Mouse (Mus musculus): ENCODE measurements around the gene Olig3. TPM values are rescaled to one million over a fixed set of nuclear protein-coding genes. Genes with fewer than 3 reads are reported as not detected.

The Olig3 gene
- polyA plus RNA-seq (2014; fragmentation: Nextera tagmentation; extraction: Ambion mirVana), result 1.7 and 2.0 TPM in 2 replicates

DNA sequence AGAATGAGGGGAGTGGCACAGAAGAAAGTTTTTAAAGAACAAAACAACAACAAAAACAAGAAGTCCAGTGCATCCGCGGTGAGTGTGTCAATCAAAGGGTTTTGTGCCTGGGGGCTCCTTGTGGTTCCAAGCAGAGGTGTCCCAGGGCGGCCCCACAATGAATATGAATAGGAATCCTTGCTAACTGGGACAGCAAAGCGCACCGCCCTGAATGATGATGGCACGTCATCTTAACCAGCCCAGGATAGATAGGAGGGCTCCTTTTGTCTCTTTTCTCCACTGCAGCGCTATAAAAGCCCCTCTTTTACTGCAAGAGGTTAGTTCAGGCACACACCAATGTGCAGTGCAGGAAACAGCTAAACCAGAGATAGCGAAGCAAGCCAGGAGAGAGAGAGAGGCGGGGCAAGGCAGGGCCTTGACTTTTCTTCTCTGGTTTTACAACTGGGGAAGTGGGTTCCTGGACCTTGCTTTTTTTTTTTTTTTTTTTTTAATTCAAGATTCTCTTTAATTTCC, at the start of gene Olig3:
Gene Olig3, plus strand, starts transcription at position 463 of the 513 bp plus-strand sequence.
- H3K27ac ChIP-seq (replicated peaks; ENCODE audit: low read depth, low read length), result no peak within 1 kb of the TSS
- no peaks in the 10 kb centered on the region for H3K9me3 ChIP-seq (ENCODE audit: control insufficient read depth, low read length)
- peak within 1 kb of the TSS; percentile 46 for H3K4me2 ChIP-seq (ENCODE audit: low read length)
- under 1% methylated on average over 9 of the region's 9 CpGs for WGBS
- peaks cover 5% of the 10 kb centered on the region; the same call in 1 of the 2 replicates for H3K4me1 ChIP-seq (ENCODE audit: control insufficient read depth, insufficient read depth, low read length)
- no peaks in the 10 kb centered on the region for H3K36me3 ChIP-seq (ENCODE audit: control insufficient read depth, insufficient read depth, low read length)
- DNase-seq (peak; percentile 34), ATAC-seq (ENCODE audit: low FRiP score, low TSS enrichment) (no peak)
- H3K9ac ChIP-seq (replicated peaks; ENCODE audit: low read length), result peak within 1 kb of the TSS; percentile 24; the same call in 1 of the 2 replicates
- H3K4me3 ChIP-seq (replicated peaks; ENCODE audit: low read depth, low read length), result peak within 1 kb of the TSS; percentile 26
- H3K27me3 ChIP-seq (ENCODE audit: control insufficient read depth, insufficient read depth, low read length), result peaks cover 93% of the 10 kb centered on the region

DNA sequence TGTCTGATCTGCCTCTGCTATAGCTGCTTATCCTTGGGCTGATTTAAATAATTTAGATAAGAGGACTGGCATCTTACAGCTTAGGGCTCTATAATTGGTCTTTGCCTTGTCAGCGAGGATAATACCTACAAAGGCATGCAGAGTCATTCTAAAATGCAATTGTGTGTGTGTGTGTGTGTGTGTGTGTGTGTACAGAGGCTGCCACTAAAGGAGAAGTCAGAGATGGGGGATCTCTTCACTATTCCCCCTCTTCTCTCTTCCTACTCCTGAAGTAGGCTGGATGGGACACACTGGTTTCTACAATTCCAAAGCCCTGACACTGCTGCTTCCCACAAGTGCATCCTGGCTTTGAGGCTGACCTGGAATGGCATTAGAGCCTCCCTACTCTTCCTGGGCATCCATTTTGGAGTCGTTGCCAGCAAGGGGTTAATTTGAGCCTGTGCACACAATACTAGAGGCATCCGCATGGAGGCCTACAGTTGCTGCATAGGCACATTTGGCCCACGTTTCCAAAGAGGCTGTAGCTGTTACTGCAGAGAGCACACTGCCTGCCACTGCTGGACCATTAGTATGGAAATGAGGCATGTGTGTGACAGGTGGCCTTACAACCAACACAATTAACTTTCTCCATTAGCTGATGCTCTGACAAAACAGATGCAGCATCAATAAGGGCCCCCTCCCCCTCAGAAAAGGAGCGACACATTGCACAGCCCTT, 46.5 kb upstream of the Olig3 start:
- ATAC-seq (ENCODE audit: low FRiP score, low TSS enrichment) (peak; percentile 94), DNase-seq (peak; percentile 76)
- Histone ChIP-seq H3K9ac (replicated peaks; ENCODE audit: low read length) (no peak overlapping the region; the same call in 1 of the 2 replicates), H3K36me3 (ENCODE audit: control insufficient read depth, insufficient read depth, low read length) (no peaks in the 10 kb centered on the region), H3K4me3 (replicated peaks; ENCODE audit: low read depth, low read length) (no peak overlapping the region), H3K9me3 (ENCODE audit: control insufficient read depth, low read length) (no peaks in the 10 kb centered on the region), H3K4me2 (ENCODE audit: low read length) (peak overlapping the region; percentile 34), H3K4me1 (ENCODE audit: control insufficient read depth, insufficient read depth, low read length) (peaks cover 17% of the 10 kb centered on the region), H3K27me3 (ENCODE audit: control insufficient read depth, insufficient read depth, low read length) (no peaks in the 10 kb centered on the region), H3K27ac (replicated peaks; ENCODE audit: low read depth, low read length) (0 out of 2 replicates have a peak overlapping the region, but pooled peaks have one; percentile 49)
- WGBS, result 7% methylated on average over 5 of the region's 5 CpGs

DNA sequence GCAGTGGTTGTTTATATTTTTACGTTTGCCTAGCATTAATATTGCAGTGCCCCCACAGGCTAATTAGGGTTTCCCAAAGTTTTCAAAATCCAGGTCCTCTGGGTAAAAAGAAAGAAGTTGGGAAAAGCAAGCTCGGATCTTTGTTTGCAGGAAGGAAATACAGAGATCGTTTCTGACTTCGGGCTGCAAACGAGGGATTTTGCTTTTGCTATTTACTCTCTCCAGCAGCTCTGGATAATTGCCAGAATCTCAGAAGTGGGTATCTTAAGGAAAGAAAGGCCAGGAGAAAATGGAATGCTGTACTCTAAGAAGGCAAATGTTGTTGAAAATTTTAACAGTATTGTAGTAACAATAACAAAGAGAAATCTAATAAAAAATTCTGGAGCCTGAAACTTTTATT, 45.9 kb upstream of the Olig3 start:
- Histone ChIP-seq H3K4me1 (ENCODE audit: control insufficient read depth, insufficient read depth, low read length) (peaks cover 17% of the 10 kb centered on the region), H3K36me3 (ENCODE audit: control insufficient read depth, insufficient read depth, low read length) (no peaks in the 10 kb centered on the region), H3K27ac (replicated peaks; ENCODE audit: low read depth, low read length) (0 out of 2 replicates have a peak overlapping the region, but pooled peaks have one; percentile 9), H3K9ac (replicated peaks; ENCODE audit: low read length) (no peak overlapping the region), H3K4me2 (ENCODE audit: low read length) (peak overlapping the region; percentile 34), H3K27me3 (ENCODE audit: control insufficient read depth, insufficient read depth, low read length) (no peaks in the 10 kb centered on the region), H3K9me3 (ENCODE audit: control insufficient read depth, low read length) (no peaks in the 10 kb centered on the region), H3K4me3 (replicated peaks; ENCODE audit: low read depth, low read length) (no peak overlapping the region)
- ATAC-seq (ENCODE audit: low FRiP score, low TSS enrichment), result no peak
- DNase-seq, result peak; percentile 72
- WGBS, result 12% methylated on average over 5 of the region's 5 CpGs

DNA sequence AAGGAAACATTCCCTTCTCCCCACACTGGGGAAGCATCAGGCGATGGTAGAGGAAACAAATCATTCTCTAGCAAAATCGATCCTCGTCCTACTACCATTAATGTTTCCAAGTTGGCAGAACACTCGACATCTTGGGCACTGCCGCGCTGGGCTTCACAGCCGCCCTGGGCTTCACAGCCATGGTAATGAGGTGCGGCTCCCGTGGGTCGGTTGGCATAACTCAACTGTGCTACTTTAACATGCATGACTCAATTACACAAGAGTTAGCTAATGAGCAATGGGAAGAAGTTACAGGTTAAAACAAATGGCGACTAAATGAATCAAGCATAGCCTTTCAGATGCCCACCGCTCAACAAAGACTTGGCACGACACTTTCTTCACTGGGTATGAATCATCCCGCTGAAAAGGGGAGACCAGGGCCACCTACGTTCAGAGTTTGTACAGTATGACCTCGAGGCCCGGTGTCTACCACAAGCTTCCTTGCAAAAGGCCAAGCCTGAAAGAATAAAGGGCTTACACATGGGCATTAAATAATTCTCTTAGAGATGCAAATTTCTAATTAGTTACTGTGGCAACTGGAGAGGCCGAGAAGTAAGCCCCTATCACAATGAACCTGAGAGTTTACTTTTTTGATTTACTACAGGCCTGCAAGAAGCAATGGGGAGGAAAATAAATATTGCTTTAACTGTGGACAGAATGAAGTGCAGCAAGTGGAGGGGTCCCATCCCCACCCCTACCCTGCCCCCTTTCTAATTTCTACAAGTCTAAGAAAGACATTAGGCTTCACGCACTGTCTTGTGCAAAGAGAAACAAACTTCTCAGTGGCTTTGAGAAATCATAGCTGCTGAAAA, 38.1 kb upstream of the Olig3 start:
- no peak overlapping the region for H3K4me2 ChIP-seq (ENCODE audit: low read length)
- no peaks in the 10 kb centered on the region for H3K36me3 ChIP-seq (ENCODE audit: control insufficient read depth, insufficient read depth, low read length)
- no peak overlapping the region for H3K9ac ChIP-seq (replicated peaks; ENCODE audit: low read length)
- H3K4me3 ChIP-seq (replicated peaks; ENCODE audit: low read depth, low read length), result no peak overlapping the region
- H3K4me1 ChIP-seq (ENCODE audit: control insufficient read depth, insufficient read depth, low read length), result no peaks in the 10 kb centered on the region; the same call in 1 of the 2 replicates
- ATAC-seq (ENCODE audit: low FRiP score, low TSS enrichment), result no peak
- no peaks in the 10 kb centered on the region; the same call in 1 of the 2 replicates for H3K27me3 ChIP-seq (ENCODE audit: control insufficient read depth, insufficient read depth, low read length)
- H3K9me3 ChIP-seq (ENCODE audit: control insufficient read depth, low read length), result no peaks in the 10 kb centered on the region
- WGBS, result 49% methylated on average over 19 of the region's 19 CpGs
- peak; percentile 40 for DNase-seq
- no peak overlapping the region for H3K27ac ChIP-seq (replicated peaks; ENCODE audit: low read depth, low read length)

DNA sequence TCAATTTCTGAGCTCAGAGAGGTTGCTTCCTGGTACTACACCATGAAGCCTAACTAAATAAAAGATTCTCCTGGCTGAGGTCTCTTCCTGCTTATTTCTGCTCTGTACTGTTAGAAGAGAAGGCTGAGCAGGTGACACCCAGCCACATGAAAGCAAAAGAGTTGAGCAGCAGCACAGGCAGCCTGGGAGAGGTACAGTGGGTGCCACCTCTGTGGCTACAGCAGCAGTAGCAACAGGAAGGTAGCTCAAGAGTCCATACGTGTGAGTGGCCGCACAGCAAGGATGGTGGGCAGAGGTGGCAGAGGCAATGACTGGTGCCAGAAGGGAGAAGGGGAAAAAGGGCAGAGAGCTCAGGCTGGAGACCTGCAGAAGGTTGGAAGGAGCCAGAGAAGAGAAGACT, 34.6 kb upstream of the Olig3 start:
- WGBS, result 88% methylated on average over 2 of the region's 2 CpGs
- Histone ChIP-seq H3K4me2 (ENCODE audit: low read length) (no peak overlapping the region), H3K4me3 (replicated peaks; ENCODE audit: low read depth, low read length) (no peak overlapping the region), H3K27ac (replicated peaks; ENCODE audit: low read depth, low read length) (no peak overlapping the region), H3K9me3 (ENCODE audit: control insufficient read depth, low read length) (no peaks in the 10 kb centered on the region), H3K27me3 (ENCODE audit: control insufficient read depth, insufficient read depth, low read length) (no peaks in the 10 kb centered on the region; the same call in 1 of the 2 replicates), H3K4me1 (ENCODE audit: control insufficient read depth, insufficient read depth, low read length) (no peaks in the 10 kb centered on the region; the same call in 1 of the 2 replicates), H3K36me3 (ENCODE audit: control insufficient read depth, insufficient read depth, low read length) (no peaks in the 10 kb centered on the region), H3K9ac (replicated peaks; ENCODE audit: low read length) (no peak overlapping the region)
- ATAC-seq (ENCODE audit: low FRiP score, low TSS enrichment), result no peak
- no peak for DNase-seq

DNA sequence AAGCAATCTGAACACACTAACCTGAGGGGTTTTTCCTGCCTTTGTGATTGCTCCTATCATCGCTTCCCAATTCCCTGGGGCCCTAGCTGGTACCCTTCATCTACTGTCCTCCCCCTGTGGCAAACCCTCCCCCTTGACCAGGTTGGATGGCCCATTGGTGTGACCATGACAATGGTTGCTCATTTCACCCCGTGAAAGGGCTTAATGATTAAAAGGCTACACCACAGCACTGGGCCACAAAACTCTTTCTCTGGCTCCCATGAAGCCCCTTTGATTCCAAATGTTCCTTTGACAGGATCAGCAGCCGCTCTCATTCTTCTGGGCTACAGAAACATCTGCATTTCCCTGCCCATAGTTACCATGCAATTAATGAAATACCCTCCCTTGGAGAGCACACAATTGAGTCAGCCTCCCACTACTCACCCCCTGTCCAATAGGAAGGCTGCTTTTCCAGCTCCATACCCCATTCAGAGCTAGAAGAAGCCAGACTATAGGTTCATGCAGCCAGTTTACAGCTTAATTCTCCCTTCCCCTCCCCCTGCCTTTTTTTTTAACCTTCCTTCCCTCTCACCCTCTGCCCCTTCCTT, 27.0 kb upstream of the Olig3 start:
- H3K4me3 ChIP-seq (replicated peaks; ENCODE audit: low read depth, low read length), result no peak overlapping the region
- H3K9me3 ChIP-seq (ENCODE audit: control insufficient read depth, low read length), result no peaks in the 10 kb centered on the region
- no peak for ATAC-seq (ENCODE audit: low FRiP score, low TSS enrichment)
- H3K4me2 ChIP-seq (ENCODE audit: low read length), result no peak overlapping the region
- no peak overlapping the region for H3K9ac ChIP-seq (replicated peaks; ENCODE audit: low read length)
- 0 out of 2 replicates have a peak, but pooled peaks cover 2% of the 10 kb centered on the region for H3K4me1 ChIP-seq (ENCODE audit: control insufficient read depth, insufficient read depth, low read length)
- DNase-seq, result no peak
- no peak overlapping the region for H3K27ac ChIP-seq (replicated peaks; ENCODE audit: low read depth, low read length)
- H3K36me3 ChIP-seq (ENCODE audit: control insufficient read depth, insufficient read depth, low read length), result no peaks in the 10 kb centered on the region
- WGBS, result 7% methylated on average over 3 of the region's 3 CpGs
- H3K27me3 ChIP-seq (ENCODE audit: control insufficient read depth, insufficient read depth, low read length), result no peaks in the 10 kb centered on the region

DNA sequence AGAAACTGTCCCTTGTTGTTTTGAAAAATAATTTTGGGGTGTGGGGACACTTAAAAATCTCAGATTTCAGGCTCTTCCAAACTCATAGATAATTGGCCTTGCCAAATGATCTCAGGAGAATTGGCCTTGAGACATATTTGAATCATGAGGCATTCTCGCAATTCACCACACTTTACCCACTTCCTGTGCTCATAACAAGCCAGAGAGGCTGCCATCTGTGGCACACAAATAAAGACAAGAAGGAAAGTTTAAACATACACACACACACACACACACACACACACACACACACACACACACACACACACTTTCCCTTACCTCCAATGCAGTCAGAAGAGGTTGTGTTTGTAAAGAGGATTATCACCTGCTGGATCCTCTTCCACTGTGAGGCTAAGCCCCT, 22.9 kb upstream of the Olig3 start:
- H3K9me3 ChIP-seq (ENCODE audit: control insufficient read depth, low read length), result no peaks in the 10 kb centered on the region
- H3K4me2 ChIP-seq (ENCODE audit: low read length), result no peak overlapping the region
- 74% methylated on average over 1 of the region's 1 CpGs for WGBS
- no peak overlapping the region for H3K4me3 ChIP-seq (replicated peaks; ENCODE audit: low read depth, low read length)
- H3K9ac ChIP-seq (replicated peaks; ENCODE audit: low read length), result no peak overlapping the region
- no peak overlapping the region for H3K27ac ChIP-seq (replicated peaks; ENCODE audit: low read depth, low read length)
- no peaks in the 10 kb centered on the region for H3K36me3 ChIP-seq (ENCODE audit: control insufficient read depth, insufficient read depth, low read length)
- 0 out of 2 replicates have a peak, but pooled peaks cover 2% of the 10 kb centered on the region for H3K4me1 ChIP-seq (ENCODE audit: control insufficient read depth, insufficient read depth, low read length)
- H3K27me3 ChIP-seq (ENCODE audit: control insufficient read depth, insufficient read depth, low read length), result peaks cover 7% of the 10 kb centered on the region; the same call in 1 of the 2 replicates
- ATAC-seq (ENCODE audit: low FRiP score, low TSS enrichment) (no peak), DNase-seq (no peak)

Data from midbrain, embryonic 14.5 days (tissue).